Mouse (Mus musculus) pancreas, adult 10 weeks (tissue): ENCODE measurements around the gene Necap2. TPM values are rescaled to one million over a fixed set of nuclear protein-coding genes. Genes with fewer than 3 reads are reported as not detected.

ENCODE experiments used
- polyA plus RNA-seq: library from polyadenylated mRNA; stranded (reverse); fragments of 350-450 nt; fragmentation: Illumina TruSeq; extraction: RNeasy Lipid Tissue Mini Kit (QIAGEN cat#74804); gene quantifications from one replicate; pipeline ENCODE4 v1.2.3, GENCODE M21; 2015; ENCODE audit warnings: low read depth, low replicate concordance; ENCODE audit not compliant: insufficient read depth

Gene Necap2
- polyA plus RNA-seq = 17.8 TPM

GRCm38 (mm10) chr4:141077681-141078509 lies at the start of gene Necap2:
TSS of gene Necap2 (minus strand) at chr4:141078357.

GRCm38 (mm10) chr4:141088033-141088432 lies 9.9 kb upstream of the Necap2 start, which contains the start of gene Spata21:
TSS of gene Spata21 (plus strand) at chr4:141088333.

GRCm38 (mm10) chr4:141060426-141061301 lies 17.5 kb downstream of the Necap2 start, which contains the start of gene Crocc:
TSS of gene Crocc (minus strand) at chr4:141060550.

Other genes starting within 250 kb of the Necap2 start
- not detected for gene Padi1, start 232.6 kb downstream of the Necap2 start, polyA plus RNA-seq
- gene Padi2, start 172.0 kb downstream of the Necap2 start, polyA plus RNA-seq = 3.6 TPM
- gene Sdhb, start 117.2 kb downstream of the Necap2 start, polyA plus RNA-seq = 36.6 TPM
- 37.3 TPM for gene Atp13a2, start 91.5 kb downstream of the Necap2 start, polyA plus RNA-seq
- gene Mfap2, start 67.9 kb downstream of the Necap2 start, polyA plus RNA-seq = 9.6 TPM
- gene Crocc, start 17.8 kb downstream of the Necap2 start, polyA plus RNA-seq = 5.2 TPM
- gene Spata21, start 10.0 kb upstream of the Necap2 start, polyA plus RNA-seq = not detected
- gene Szrd1, start 61.4 kb upstream of the Necap2 start, polyA plus RNA-seq = 9.8 TPM
- gene Fbxo42, start 69.6 kb upstream of the Necap2 start, polyA plus RNA-seq = 2.8 TPM
- gene Rsg1, start 135.6 kb upstream of the Necap2 start, polyA plus RNA-seq = not detected
- gene Arhgef19, start 161.1 kb upstream of the Necap2 start, polyA plus RNA-seq = 9.7 TPM
- 3.7 TPM for gene Epha2, start 222.9 kb upstream of the Necap2 start, polyA plus RNA-seq